Mouse (Mus musculus): Measurements from ENCODE around the gene Tmem9b.
A peak's percentile ranks its signal among the peaks of the same experiment; 100 is the strongest.

Tmem9b gene

DNA sequence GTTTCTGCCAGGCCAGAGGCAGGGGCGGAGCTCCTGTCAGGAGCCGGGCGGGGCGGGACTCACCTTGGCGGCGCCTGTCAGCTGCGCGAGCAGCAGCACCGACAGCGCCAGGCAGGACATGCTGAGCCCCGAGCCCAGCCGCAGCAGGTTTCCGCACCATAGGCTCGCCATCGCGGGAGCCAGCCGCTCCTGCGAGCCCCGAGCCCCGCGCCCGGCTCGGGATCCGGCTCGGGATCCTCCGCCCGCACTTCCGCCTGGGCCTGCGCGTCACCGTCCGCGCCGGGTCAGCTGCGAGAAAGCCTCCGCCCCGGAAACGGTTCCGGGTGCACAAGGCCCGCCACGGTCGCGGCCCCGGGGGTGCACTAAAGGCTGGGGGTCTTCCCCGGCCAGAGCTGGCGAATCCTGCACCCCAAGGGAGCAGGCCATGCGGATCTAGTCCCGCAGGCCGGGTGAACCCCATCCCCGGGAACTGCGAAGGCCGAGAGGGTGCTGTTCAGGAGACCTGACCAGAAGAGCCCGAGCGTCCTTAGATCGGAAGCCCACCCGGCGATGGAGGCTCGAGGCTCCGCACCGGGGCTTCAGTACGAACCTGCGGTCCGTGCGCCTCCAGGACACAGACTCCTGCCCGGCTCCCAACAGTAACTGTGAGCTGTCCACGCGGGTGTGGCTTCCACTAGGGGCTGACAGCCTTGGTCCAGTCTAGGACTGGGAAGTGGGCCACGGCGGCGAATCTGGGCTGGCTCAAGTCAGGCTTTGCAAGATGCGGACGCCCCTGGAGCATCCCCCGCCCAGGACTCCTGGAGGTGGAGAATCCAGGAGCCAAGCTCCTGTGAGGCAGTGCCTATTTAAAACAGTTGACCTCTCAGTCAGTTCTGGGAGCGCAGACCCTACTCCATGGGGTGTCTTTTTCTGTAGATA, at the start of gene Tmem9b:
Tmem9b (minus strand) TSS at position 868 of the 918 bp plus-strand sequence.
- peak; percentile 87 for DNase-seq

DNA sequence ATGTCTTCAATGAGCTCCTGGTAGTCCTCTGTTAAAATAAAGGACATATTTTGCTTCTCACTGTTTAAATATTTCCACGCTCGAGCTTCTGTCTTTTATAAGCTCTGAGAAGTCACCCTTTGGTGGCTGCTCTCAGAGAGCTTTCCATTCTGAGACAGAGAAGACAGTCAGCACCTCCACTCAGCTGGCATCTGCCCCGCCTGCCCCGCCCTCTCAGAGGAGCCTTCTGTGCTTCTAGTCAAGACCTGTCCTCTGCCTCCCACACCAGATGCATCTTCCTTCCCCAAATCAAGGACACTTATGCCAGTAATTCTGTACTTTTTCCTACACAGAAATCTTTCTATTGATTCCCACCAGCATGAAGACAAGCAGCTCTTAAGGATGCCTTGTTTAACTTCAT, 48.0 kb upstream of the Tmem9b start:
- no peak for DNase-seq

DNA sequence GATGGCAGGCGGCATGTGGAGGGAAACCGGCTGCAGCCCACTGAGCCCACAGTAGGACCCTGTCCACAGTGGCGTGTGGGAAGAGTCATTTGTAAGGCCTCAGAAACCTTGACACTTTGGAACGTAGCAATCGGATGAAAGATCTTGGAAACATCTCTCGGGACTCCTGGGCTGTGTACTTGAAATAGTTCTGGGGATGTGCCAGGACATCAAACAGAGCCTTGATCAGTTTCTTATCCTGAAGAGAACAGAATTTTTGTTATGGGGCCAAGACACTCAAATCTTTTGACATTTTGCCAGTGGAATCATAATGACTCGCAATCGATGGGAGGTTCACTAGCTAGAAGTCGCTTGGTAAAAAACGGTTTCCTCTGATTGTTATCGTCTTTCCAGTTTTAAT, 46.5 kb upstream of the Tmem9b start:
- DNase-seq = no peak

DNA sequence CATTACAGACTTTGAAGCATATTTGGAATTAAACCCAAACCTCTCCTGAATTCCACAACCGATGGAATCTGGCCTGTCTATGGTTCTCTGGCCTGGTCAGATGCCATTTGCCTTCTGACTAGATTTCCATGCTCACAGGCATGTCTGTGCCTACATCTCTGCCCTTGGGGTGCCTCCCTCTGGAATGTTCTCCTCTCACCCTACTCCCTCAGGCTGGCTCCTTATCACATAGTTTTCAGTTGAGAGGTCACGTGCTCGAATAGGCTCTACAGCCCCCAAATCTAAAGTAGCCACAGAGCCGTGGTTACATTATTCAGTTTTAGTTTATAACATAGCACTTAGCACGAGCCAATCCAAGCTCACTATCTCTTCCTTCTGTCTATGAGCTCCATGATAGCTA, 42.9 kb upstream of the Tmem9b start:
- DNase-seq = no peak

DNA sequence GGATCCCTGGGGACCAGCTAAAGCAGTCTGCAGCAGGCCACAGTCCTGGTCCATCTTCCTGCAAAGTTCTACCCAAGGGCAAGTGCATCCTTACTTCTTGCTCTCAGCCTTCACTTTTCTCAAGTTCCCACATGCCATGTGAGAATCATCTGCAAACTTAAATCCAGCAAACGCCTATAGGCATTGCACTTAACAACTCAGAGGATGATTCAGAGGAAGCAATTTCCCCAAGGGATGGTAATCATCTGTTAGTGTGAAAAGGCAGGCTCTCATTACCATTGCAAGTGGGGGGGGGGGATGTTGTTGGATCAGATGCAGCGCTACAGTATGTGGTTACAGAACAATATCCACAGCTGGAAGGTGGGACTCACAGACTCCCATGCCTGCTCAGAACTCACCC, 41.9 kb upstream of the Tmem9b start:
- no peak for DNase-seq

DNA sequence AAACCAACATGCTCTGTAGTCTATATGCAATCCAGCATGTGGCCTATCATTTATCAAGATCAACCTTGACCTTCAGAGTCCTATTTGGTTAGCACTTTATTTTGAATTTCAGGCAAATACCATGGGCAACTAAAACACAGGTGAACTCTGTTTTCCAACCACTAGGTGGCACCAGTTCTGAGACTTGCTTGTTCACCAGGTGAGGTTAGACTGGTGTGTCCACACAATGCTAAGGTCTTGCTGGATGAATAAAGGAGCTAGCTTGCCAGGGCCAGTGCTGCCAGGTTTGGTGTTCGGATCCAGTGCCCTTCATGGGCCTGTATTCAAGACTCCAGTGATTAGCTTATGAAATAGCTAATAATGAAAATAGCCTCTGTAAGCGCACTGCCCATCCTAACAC, 40.1 kb upstream of the Tmem9b start:
- peak; percentile 61 for DNase-seq

DNA sequence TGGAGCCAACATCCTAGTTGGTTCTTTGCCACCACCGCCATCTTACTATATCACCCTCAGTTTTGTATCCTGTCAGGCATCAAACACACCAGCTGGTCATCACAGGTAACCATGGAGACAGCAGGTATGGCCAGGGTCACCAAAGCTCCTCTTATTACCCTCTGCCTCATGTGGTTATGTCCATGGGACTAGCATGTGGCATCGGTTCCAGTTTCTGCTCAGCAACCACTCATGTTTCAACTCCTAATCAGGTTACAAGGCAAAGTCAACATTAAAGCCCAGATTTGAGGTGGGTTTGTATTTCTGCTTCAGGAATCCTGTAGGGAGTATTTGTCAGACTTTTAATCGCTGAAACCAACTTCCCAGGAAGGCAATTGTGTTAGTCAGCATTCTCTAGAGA, 38.1 kb upstream of the Tmem9b start:
- no peak for DNase-seq

DNA sequence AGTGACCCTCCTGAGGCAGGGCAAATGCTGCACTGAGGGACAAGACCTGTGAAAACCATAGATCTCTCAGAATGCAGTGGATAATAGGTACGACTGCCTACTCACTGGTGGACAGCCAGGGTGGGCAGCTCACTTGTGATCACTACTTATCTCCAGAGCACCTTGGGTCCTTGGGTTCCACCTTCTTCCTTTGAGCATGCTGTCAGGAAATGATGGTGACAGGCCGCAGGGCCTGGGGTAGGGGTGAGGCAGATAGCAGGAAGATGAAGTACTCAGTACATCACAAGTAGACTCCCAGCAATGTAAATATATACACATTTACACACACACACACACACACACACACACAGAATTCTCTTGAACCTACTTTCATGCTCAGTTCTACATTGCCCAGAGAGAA, 35.2 kb upstream of the Tmem9b start:
- DNase-seq = no peak

DNA sequence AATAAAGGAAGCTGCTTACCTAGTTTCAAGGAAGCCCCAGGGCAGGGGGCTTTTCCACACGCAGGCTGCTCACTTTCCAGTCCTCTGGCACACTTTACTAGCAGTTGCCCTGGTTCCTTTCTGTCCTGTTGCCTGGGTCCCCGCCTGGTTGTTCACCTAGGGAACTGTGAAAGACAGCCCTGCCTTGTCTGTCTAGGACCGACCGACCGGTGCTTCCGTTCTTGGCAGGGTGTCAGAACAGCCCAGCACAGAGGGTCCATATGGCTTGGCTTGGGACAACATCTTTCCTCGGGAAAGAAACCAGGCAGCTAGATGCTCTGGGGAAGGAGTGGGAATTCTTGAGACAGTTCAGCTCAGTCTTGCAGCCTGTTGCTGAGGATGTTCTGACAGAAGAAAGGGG, 30.6 kb upstream of the Tmem9b start:
- no peak for DNase-seq

DNA sequence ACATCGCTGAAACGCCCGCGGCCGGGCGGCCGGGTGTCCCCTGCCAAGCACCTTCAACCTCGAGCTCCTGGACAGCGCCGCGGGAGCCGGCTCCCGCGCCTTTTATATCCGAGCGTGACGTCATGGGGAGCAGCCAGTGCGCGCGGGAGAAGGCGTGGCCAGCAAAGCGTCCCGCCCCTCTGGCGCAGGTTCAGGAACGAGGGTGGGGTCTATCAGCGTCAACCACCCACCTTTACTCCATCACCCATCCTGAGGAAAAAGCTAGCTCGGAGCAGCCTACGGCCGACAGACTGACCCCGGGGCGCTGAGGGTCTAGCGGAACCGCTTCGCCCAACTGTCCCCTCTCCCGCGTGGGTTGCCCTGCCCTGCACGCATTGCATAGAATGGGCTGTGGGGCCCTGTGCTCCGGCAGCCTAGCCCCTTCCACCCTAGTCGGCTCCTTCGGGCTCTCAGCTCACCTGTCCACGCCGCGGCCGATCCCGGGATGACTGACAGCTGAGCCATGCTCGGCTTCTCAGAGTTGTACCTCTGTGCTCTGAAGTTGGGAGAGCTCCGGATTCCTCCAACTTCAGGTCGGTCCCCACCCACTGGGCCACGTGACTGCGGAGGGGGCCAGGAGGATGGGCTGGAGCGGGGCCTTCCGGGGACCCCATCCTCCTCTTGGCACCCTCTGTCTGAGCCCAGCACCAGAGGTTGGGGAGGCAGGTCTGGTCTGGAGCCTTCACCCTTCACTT, 29.0 kb upstream of the Tmem9b start, which contains the start of gene Nrip3:
Nrip3 (minus strand) TSS at position 556 of the 734 bp plus-strand sequence.
- DNase-seq = peak; percentile 81

DNA sequence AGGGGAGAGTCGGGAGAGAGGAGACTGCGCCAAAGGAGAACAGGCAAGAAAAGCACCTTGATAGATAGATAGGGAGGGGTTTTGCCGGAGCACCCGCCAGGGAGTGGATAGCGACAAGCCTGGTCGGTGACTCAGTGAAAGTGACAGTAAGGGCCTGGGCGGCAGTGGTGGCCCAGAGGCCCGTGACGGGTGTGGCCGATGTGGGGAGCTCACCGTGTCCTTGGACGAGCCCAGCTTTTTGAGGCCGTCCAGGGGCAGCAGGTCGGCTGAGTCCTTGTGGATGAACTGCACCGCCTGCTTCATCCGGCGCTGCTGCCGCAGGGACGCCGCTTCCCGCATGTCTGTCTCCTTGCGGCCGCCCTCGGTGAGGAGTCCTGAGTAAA, 28.4 kb upstream of the Tmem9b start:
- DNase-seq = no peak

DNA sequence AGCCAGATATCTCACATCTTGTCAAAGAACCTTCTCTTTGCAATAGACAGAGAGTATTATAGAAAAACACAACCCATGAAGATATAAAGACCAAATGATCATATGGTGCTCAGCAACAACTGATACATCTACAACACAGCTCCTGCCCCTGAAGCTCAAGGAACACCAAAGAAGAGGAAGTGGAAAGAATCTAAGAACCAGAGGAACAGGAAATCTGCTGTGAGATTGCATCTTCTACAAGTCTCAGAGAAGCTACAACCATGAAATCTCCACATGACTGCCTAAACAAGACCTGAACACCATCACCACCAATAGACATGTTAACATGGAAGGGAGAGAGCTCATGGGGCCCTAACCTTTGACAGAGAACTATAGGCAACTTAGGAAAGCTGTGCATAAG, 19.6 kb upstream of the Tmem9b start:
- DNase-seq = no peak

DNA sequence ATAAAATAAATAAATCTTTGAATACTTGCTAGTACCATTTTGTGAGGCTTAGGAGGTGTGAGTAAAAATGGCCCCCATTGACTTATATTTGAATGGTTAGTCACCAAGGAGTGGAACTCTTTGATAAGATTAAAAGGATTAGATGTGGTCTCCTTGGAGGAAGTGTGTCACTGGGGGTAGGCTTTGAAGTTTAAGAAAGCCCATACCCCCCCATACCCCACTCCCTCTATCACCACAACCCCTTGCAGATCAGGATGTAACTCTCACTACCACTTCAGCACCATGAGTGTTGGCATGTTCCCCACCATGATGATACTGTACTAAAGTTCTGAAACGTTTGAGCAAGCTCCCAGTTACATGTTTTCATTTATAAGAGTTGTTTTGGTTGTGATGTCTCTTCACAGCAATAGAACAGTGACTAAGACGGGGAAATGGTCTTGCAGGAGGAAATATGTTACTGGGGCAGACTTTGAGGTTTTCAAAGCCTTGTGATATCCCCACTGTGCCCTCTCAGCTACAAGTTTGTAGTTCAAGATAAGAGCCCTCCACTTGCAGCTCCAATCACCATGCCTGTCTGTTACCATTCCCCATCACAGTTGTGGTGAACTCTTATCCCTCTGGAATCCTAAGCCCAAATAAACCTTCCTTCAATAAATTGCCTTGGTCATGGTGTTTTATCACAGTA, 16.2 kb upstream of the Tmem9b start:
- DNase-seq = no peak

DNA sequence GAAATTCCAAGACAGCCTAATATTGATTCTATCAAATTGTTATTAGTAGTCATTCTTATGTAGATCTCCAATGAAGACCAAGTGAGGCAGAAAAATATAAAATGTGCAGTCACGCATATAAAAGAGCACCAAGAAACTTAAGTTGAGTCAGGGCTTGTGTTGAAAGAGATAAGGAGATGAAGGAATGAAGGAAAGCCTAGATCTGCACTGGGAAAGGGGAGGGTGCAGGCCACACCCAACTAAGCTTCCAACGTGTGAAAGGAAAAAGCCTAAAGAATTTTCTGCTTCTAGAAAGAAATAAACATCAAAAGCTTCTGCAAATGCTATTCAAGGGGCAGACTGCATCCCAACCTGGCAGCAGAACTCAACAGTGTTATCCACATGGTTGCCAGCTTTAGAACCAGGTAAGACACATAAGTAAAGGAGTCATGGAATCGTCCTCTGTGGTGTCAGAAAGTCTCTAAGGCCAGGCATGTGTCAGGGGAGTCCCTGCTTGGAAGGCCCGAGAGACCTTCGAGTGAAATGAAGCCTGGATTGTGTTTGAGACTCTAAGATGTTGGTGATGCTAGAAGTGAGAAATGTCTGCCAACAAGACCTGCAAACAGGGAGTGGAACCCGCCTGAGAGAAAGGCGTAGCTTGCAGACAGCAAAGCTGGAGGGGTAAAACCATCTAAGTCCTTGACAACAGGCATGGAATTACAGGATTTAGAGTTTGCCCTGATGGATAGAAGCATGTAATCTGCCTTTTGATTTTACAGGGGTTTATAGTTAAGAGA, 15.1 kb upstream of the Tmem9b start:
- DNase-seq = no peak

DNA sequence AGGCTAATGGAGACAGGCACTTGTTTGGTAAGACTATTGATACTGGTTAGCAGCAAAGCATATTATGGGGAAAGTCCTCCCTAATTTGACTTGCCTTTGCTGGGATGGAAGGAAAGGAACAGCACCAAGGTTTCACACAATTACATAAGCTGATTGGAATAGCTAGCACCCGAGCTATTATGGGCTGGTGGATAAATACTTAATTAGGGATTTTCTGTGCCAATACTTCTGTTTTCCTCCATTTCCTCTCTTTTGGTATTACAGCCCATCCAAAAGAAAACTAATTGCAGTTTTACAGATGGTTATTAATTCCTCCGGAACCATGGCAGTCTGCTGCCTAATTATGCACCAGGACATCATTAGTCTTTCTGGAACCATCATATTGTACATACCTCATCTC, 11.3 kb upstream of the Tmem9b start:
- no peak for DNase-seq

DNA sequence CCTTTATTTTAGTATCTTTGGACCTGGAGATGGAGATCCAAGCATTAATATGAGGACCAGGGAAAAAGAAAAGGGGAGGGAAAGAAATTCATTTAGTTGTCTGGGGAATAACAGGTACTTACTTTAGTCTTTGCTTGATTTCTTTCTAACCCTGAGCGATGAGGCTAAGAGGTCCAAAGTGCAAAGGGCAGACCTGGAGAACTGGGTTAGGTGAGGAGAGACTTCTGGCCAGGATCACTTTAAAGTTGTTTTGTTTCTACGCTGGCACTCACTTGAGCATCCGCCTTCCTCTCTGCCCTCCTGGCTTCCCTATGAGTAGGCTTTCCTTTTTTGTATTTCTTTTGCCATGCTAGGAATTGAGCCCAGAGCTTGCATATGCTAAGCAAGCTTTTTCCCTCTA, 3.6 kb upstream of the Tmem9b start:
- no peak for DNase-seq

DNA sequence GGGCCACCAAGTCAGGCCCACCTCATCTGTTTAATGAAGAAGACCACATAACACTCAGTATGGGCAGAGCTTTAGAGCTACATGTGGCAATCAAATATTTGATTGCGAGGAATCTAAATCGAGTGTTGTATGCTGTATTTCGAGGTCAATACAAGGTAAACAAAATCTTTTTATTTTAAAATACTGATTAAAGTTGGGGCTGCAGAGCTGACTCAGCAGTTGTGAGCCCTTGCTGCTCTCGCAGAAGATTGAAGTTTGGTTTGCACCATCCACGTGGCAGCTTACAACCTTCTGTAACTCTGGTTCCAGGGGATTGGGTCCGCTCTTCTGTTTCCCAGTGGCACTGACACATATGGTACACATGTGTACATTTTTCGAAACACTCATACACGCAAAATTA, 1.4 kb upstream of the Tmem9b start:
- no peak for DNase-seq

DNA sequence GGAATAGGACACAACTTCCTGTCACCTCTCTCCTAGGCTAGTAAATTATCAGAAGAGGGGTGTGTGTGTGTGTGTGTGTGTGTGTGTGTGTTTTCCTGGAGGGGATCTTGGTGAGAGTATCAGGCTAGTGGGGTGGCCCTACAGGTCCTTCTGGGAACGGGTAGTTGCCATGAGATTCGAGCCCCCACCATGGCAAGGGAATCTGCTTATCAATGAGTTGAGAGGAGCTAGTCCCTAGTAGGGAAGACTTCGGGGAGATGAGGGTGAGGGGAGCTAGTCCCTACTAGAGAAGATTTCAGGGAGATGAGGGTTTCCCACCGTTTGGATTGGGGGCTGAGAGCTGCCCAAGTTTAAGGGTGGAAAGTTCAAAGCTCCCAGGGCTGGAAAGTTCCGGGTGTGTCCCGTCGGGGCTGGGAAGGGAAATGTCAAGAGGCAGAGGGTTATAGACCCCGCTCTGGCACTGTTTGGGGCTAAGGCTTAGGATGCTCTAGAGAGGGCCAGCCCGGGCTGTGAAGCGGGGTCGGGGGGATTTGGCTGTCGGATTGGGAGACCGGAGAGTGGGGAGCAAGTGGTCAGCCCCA, 1.2 kb downstream of the Tmem9b start:
- DNase-seq = no peak

DNA sequence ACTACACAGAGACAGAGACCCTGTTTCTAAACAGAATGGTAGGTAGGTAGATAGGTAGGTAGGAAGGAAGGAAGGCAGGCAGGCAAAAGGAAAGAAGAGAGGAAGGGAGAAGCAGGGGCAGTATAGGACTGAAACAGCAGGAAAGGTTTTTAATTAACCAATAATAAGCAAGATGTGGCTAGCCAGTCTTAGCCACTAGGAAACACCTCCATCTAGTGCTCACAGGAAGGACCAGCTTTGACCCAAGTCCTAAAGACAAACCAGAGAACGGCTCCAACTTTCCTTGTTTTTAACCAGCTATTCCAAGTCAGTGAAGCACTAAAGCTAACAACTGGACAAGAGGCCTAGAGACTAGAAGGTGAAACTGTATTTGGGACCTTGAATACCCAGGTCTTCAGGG, 4.9 kb downstream of the Tmem9b start:
- DNase-seq = no peak

DNA sequence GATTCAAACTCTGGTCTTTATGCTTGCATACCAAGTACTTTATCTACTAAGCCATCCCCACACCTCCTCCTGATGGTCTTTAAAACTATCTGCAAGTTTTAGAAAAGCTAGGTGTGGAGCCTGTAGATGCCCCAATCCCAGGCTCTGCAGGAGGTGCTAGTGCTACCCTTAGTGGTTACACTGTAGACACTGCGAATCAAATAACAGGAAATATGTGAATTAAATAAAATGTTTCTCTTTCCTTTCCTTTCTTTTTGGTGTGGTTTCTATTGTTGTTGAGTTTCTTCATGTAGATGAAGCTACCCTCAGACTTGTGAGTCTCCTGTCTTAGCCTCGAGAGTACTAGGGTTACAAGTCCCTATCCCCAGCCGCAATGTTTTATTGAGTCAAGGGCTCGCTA, 11.0 kb downstream of the Tmem9b start:
- DNase-seq = no peak

DNA sequence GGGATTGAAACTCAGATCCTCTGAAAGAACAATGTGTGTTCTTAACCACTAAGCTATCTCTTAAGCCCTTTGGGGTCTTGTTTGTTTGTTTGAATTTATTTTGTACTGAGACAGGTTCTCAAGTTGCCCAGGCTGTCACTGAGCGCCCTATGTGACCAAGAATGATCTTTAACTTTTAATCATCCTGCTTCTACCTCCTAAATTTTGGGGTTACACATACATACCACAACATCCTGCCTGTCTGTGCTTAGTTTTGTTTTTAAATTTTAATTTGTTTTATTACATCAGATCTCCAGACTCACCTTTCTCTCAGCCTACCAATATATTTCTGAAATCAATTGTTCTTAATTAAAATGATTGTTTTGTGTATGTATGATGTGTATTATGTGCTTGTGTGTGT, 11.6 kb downstream of the Tmem9b start:
- DNase-seq = no peak

DNA sequence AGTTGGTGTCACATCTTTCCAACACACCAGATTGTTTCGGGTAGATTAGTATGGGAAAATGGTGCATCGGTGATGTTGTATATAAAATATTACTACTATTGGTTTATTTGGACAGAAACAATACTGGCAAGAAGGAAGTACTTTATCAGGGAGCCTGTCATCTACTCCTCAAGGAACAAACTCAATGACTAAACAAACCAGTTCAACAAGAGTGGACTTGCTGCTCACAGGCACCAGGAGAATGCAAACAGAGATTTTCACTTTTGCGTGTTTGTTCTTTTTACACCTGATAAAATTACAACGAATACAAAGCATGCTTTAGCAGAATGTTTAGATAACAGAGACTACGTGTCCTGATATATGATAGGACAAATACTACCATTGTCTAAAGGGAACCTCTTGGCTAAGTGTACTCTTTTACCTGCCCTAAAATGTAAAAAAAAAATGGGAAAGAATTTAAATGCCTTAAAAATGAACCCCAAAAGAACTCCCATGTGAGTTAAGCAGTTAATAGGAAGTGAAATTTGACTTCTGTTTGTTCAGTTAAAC, 12.8 kb downstream of the Tmem9b start:
- DNase-seq = no peak

All from thymus, postnatal 4 days (tissue).